1 mouse cellular context compared by ENCODE assay signal in the genomic region with DNA sequence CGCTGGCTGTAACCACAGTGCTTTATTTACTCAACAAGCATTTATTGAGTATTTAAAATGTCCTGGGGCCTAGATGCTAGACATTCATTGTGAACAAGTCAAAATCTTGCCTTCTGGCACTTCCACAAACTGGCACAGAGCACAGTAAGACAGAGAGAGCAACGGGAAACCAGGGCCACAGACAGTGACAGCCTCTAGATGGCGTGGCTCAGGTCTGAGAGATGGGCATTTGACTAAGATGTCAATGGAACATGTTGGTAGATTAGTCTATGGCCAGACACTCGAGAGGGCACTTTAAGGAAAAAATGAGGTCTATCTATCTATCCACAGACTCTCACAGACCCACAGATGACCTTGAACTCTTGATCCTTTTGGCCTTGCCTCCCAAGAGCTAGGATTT.
A peak's percentile ranks its signal among the peaks of the same experiment; 100 is the strongest.
TF ChIP-seq lines count a peak whose summit lies in the region.

No protein-coding gene starts in this region.

TF ChIP-seq in MEL, 35 proteins besides CTCF, POLR2A, EP300 and RAD21 (continued from another document):
- peak; percentile 90 for TF ChIP-seq SMC3 (IDR thresholded peaks at IDR 0.05; ENCODE audit: low read depth, low read length)
- no peak for TF ChIP-seq NELFE (IDR thresholded peaks at IDR 0.05; ENCODE audit: low read depth, low read length)
